Mouse (Mus musculus): Measurements from ENCODE around the gene Rnase9. TPM values are rescaled to one million over a fixed set of nuclear protein-coding genes. Genes with fewer than 3 reads are reported as not detected.

Rnase9 gene
- polyA plus RNA-seq, 1 experiment from 2014 or later = not detected

GRCm38 (mm10) chr14:51054243-51055237 lies 12.9 kb upstream of the Rnase9 start:
- Histone ChIP-seq H3K36me3 (ENCODE audit: control insufficient read depth, insufficient read depth) (no peaks in the 10 kb centered on the region), H3K4me2 (ENCODE audit: low read depth, low read length) (no peak overlapping the region), H3K4me1 (ENCODE audit: control insufficient read depth, insufficient read depth, low read length) (peaks cover 5% of the 10 kb centered on the region; the same call in 1 of the 2 replicates), H3K27ac (ENCODE audit: low read length) (no peak overlapping the region), H3K4me3 (ENCODE audit: low read length) (no peak overlapping the region), H3K9ac (ENCODE audit: low read length) (no peak overlapping the region), H3K9me3 (replicated peaks; ENCODE audit: control insufficient read depth, low read length) (no peaks in the 10 kb centered on the region), H3K27me3 (ENCODE audit: control insufficient read depth, insufficient read depth, low read length) (no peaks in the 10 kb centered on the region)
- no peak for ATAC-seq (replicated peaks; ENCODE audit: extremely low read depth, insufficient read depth, low FRiP score)
- 69% methylated on average over 13 of the region's 13 CpGs for WGBS

- no peaks in the 10 kb centered on the region for H3K27me3 ChIP-seq (ENCODE audit: control insufficient read depth, insufficient read depth, low read length)
- no peak overlapping the region for H3K27ac ChIP-seq (ENCODE audit: low read length)
- no peak for ATAC-seq (replicated peaks; ENCODE audit: extremely low read depth, insufficient read depth, low FRiP score)
- H3K4me1 ChIP-seq (ENCODE audit: control insufficient read depth, insufficient read depth, low read length) = peaks cover 5% of the 10 kb centered on the region; the same call in 1 of the 2 replicates
- H3K9ac ChIP-seq (ENCODE audit: low read length) = no peak overlapping the region
- 75% methylated on average over 5 of the region's 5 CpGs for WGBS
- no peak overlapping the region for H3K4me3 ChIP-seq (ENCODE audit: low read length)
- no peaks in the 10 kb centered on the region for H3K9me3 ChIP-seq (replicated peaks; ENCODE audit: control insufficient read depth, low read length)
- H3K4me2 ChIP-seq (ENCODE audit: low read depth, low read length) = no peak overlapping the region
- no peaks in the 10 kb centered on the region for H3K36me3 ChIP-seq (ENCODE audit: control insufficient read depth, insufficient read depth)
Observed at GRCm38 (mm10) chr14:51053176-51053575, 11.5 kb upstream of the Rnase9 start.

GRCm38 (mm10) chr14:51051941-51052340 lies 10.3 kb upstream of the Rnase9 start:
- no peak overlapping the region for H3K27ac ChIP-seq (ENCODE audit: low read length)
- no peak overlapping the region for H3K9ac ChIP-seq (ENCODE audit: low read length)
- 48% methylated on average over 5 of the region's 5 CpGs for WGBS
- H3K4me1 ChIP-seq (ENCODE audit: control insufficient read depth, insufficient read depth, low read length) = 0 out of 2 replicates have a peak, but pooled peaks cover 3% of the 10 kb centered on the region
- no peaks in the 10 kb centered on the region for H3K36me3 ChIP-seq (ENCODE audit: control insufficient read depth, insufficient read depth)
- no peak for ATAC-seq (replicated peaks; ENCODE audit: extremely low read depth, insufficient read depth, low FRiP score)
- H3K4me2 ChIP-seq (ENCODE audit: low read depth, low read length) = no peak overlapping the region
- H3K27me3 ChIP-seq (ENCODE audit: control insufficient read depth, insufficient read depth, low read length) = no peaks in the 10 kb centered on the region
- no peak overlapping the region for H3K4me3 ChIP-seq (ENCODE audit: low read length)
- H3K9me3 ChIP-seq (replicated peaks; ENCODE audit: control insufficient read depth, low read length) = no peaks in the 10 kb centered on the region

GRCm38 (mm10) chr14:51050063-51050462 lies 8.4 kb upstream of the Rnase9 start, which contains the start of gene Rnase11:
Rnase11 (minus strand) TSS chr14:51050163.
- WGBS = 79% methylated on average over 2 of the region's 2 CpGs
- no peak within 1 kb of the TSS for H3K4me2 ChIP-seq (ENCODE audit: low read depth, low read length)
- H3K4me1 ChIP-seq (ENCODE audit: control insufficient read depth, insufficient read depth, low read length) = 0 out of 2 replicates have a peak, but pooled peaks cover 3% of the 10 kb centered on the region
- H3K27ac ChIP-seq (ENCODE audit: low read length) = no peak within 1 kb of the TSS
- no peaks in the 10 kb centered on the region for H3K36me3 ChIP-seq (ENCODE audit: control insufficient read depth, insufficient read depth)
- no peak within 1 kb of the TSS for H3K4me3 ChIP-seq (ENCODE audit: low read length)
- no peaks in the 10 kb centered on the region for H3K27me3 ChIP-seq (ENCODE audit: control insufficient read depth, insufficient read depth, low read length)
- no peak for ATAC-seq (replicated peaks; ENCODE audit: extremely low read depth, insufficient read depth, low FRiP score)
- no peaks in the 10 kb centered on the region for H3K9me3 ChIP-seq (replicated peaks; ENCODE audit: control insufficient read depth, low read length)
- no peak within 1 kb of the TSS for H3K9ac ChIP-seq (ENCODE audit: low read length)

- Histone ChIP-seq H3K4me2 (ENCODE audit: low read depth, low read length) (no peak overlapping the region), H3K4me1 (ENCODE audit: control insufficient read depth, insufficient read depth, low read length) (0 out of 2 replicates have a peak, but pooled peaks cover 3% of the 10 kb centered on the region), H3K9ac (ENCODE audit: low read length) (no peak overlapping the region), H3K36me3 (ENCODE audit: control insufficient read depth, insufficient read depth) (no peaks in the 10 kb centered on the region), H3K27me3 (ENCODE audit: control insufficient read depth, insufficient read depth, low read length) (no peaks in the 10 kb centered on the region), H3K9me3 (replicated peaks; ENCODE audit: control insufficient read depth, low read length) (no peaks in the 10 kb centered on the region), H3K4me3 (ENCODE audit: low read length) (no peak overlapping the region), H3K27ac (ENCODE audit: low read length) (no peak overlapping the region)
- ATAC-seq (replicated peaks; ENCODE audit: extremely low read depth, insufficient read depth, low FRiP score) = no peak
- WGBS = 31% methylated on average over 5 of the region's 5 CpGs
Observed at GRCm38 (mm10) chr14:51047846-51048245, 6.2 kb upstream of the Rnase9 start.

- Histone ChIP-seq H3K9me3 (replicated peaks; ENCODE audit: control insufficient read depth, low read length) (no peaks in the 10 kb centered on the region), H3K27me3 (ENCODE audit: control insufficient read depth, insufficient read depth, low read length) (no peaks in the 10 kb centered on the region), H3K36me3 (ENCODE audit: control insufficient read depth, insufficient read depth) (no peaks in the 10 kb centered on the region), H3K4me3 (ENCODE audit: low read length) (no peak overlapping the region), H3K9ac (ENCODE audit: low read length) (no peak overlapping the region), H3K4me1 (ENCODE audit: control insufficient read depth, insufficient read depth, low read length) (peaks cover 6% of the 10 kb centered on the region), H3K27ac (ENCODE audit: low read length) (no peak overlapping the region), H3K4me2 (ENCODE audit: low read depth, low read length) (no peak overlapping the region)
- ATAC-seq (replicated peaks; ENCODE audit: extremely low read depth, insufficient read depth, low FRiP score) = no peak
- 75% methylated on average over 4 of the region's 4 CpGs for WGBS
Observed at GRCm38 (mm10) chr14:51036214-51036613, 5.5 kb downstream of the Rnase9 start.

- H3K4me1 ChIP-seq (ENCODE audit: control insufficient read depth, insufficient read depth, low read length) = peaks cover 6% of the 10 kb centered on the region
- no peak for ATAC-seq (replicated peaks; ENCODE audit: extremely low read depth, insufficient read depth, low FRiP score)
- no peaks in the 10 kb centered on the region for H3K27me3 ChIP-seq (ENCODE audit: control insufficient read depth, insufficient read depth, low read length)
- no peaks in the 10 kb centered on the region for H3K9me3 ChIP-seq (replicated peaks; ENCODE audit: control insufficient read depth, low read length)
- no peaks in the 10 kb centered on the region for H3K36me3 ChIP-seq (ENCODE audit: control insufficient read depth, insufficient read depth)
- 48% methylated on average over 1 of the region's 1 CpGs for WGBS
- no peak overlapping the region for H3K9ac ChIP-seq (ENCODE audit: low read length)
- no peak overlapping the region for H3K4me3 ChIP-seq (ENCODE audit: low read length)
- H3K27ac ChIP-seq (ENCODE audit: low read length) = no peak overlapping the region
- no peak overlapping the region for H3K4me2 ChIP-seq (ENCODE audit: low read depth, low read length)
Observed at GRCm38 (mm10) chr14:51035206-51035605, 6.5 kb downstream of the Rnase9 start.

GRCm38 (mm10) chr14:51027387-51028155 lies 14.1 kb downstream of the Rnase9 start:
- H3K9ac ChIP-seq (ENCODE audit: low read length) = no peak overlapping the region
- ATAC-seq (replicated peaks; ENCODE audit: extremely low read depth, insufficient read depth, low FRiP score) = no peak
- H3K4me2 ChIP-seq (ENCODE audit: low read depth, low read length) = no peak overlapping the region
- no peaks in the 10 kb centered on the region for H3K36me3 ChIP-seq (ENCODE audit: control insufficient read depth, insufficient read depth)
- no peaks in the 10 kb centered on the region for H3K9me3 ChIP-seq (replicated peaks; ENCODE audit: control insufficient read depth, low read length)
- WGBS = 65% methylated on average over 3 of the region's 3 CpGs
- H3K4me1 ChIP-seq (ENCODE audit: control insufficient read depth, insufficient read depth, low read length) = no peaks in the 10 kb centered on the region
- no peaks in the 10 kb centered on the region for H3K27me3 ChIP-seq (ENCODE audit: control insufficient read depth, insufficient read depth, low read length)
- no peak overlapping the region for H3K27ac ChIP-seq (ENCODE audit: low read length)
- H3K4me3 ChIP-seq (ENCODE audit: low read length) = no peak overlapping the region

All from heart, embryonic 16.5 days (tissue).